Comparison of ENCODE assay signal across 15 mouse cellular contexts in the genomic region with DNA sequence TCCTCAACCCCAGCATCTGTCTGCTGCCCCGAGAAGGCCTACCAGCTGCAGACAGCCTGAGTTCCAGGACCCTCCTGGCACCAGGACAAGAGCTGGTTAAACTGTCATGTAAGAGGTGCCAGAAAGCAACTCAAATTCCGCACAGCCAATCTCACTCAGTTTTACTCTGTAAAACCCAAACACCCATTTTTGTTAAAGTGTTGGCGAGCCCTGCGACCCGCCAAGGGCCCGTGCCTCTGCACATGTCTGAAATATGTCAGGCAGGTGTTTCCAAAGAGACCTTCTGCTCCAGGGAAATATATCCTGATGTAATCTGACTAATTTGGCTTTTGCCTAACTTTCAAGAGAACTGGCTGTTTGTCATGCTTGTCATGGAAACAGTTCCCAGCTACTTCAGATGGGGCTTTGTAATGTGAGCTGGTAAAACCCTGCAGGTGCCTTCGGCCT. TPM values are rescaled to one million over a fixed set of nuclear protein-coding genes. Genes with fewer than 3 reads are reported as not detected.
DNase-seq lines count a peak whose midpoint lies in the region; ATAC-seq and TF ChIP-seq lines count a peak whose summit lies in the region.
"Had no signal": no experiment of that assay in that cellular context is flagged by ENCODE, and none has a peak within 500 bp of the region (broad histone marks: within the 10 kb centered on the region; RNA-seq: fewer than 3 reads in every experiment).

No protein-coding gene starts in this region.

- no peaks in the 10 kb centered on the region for H3K9me3 ChIP-seq in midbrain, postnatal 0 days (ENCODE audit: low read length)
- H3K9me3 ChIP-seq in midbrain, embryonic 13.5 days = no peaks in the 10 kb centered on the region
- H3K9me3 ChIP-seq in limb, embryonic 15.5 days = no peaks in the 10 kb centered on the region
- H3K9me3 ChIP-seq: heart, embryonic 12.5 days had no signal

- peak; percentile 55 for DNase-seq in heart, adult 11 months
- DNase-seq in heart, postnatal 10 days = no peak
- DNase-seq in midbrain, postnatal 0 days (ENCODE audit: low spot score) = peak; percentile 58
- DNase-seq in forelimb bud, embryonic 11.5 days (ENCODE audit: low read depth, low spot score) = peak; percentile 78
- no peak for DNase-seq in urinary bladder, adult 2 months (ENCODE audit: low spot score)
- no peak for DNase-seq in kidney, postnatal 25 days
- DNase-seq: adrenal gland, adult 8-10 months; B cell, adult 2 months; cerebellum, adult 8-10 months; kidney, adult 2 months had no signal

- intact Hi-C loops in heart, postnatal 10 days (cut with DNase I) = no loop called here

- no peak for TF ChIP-seq CTCF in midbrain, postnatal 0 days (IDR thresholded peaks at IDR 0.05)

- WGBS in midbrain, postnatal 0 days = 56% methylated on average over 7 of the region's 7 CpGs
- 73% methylated on average over 7 of the region's 7 CpGs for WGBS in midbrain, embryonic 13.5 days
- WGBS in limb, embryonic 15.5 days = 14% methylated on average over 7 of the region's 7 CpGs

- H3K9ac ChIP-seq in midbrain, postnatal 0 days (replicated peaks; ENCODE audit: low read length, poor library complexity, severe bottlenecking) = no peak overlapping the region
- no peak overlapping the region for H3K9ac ChIP-seq in midbrain, embryonic 13.5 days (replicated peaks)
- no peak overlapping the region for H3K9ac ChIP-seq in limb, embryonic 15.5 days
- H3K9ac ChIP-seq: heart, embryonic 12.5 days had no signal

- no peak for ATAC-seq in midbrain, postnatal 0 days (ENCODE audit: low FRiP score)
- no peak for ATAC-seq in midbrain, embryonic 13.5 days
- 0 out of 2 replicates have a peak, but pooled peaks have one; percentile 16 for ATAC-seq in limb, embryonic 15.5 days (ENCODE audit: insufficient number of reproducible peaks, low FRiP score, low TSS enrichment, low read depth)
- ATAC-seq: Patski had no signal

- no peak overlapping the region for H3K4me3 ChIP-seq in midbrain, postnatal 0 days (ENCODE audit: low read depth, low read length)
- no peak overlapping the region for H3K4me3 ChIP-seq in midbrain, embryonic 13.5 days (replicated peaks)
- no peak overlapping the region for H3K4me3 ChIP-seq in limb, embryonic 15.5 days
- H3K4me3 ChIP-seq: heart, embryonic 12.5 days had no signal

- H3K27ac ChIP-seq in midbrain, postnatal 0 days (ENCODE audit: low read depth, low read length) = no peak overlapping the region
- no peak overlapping the region for H3K27ac ChIP-seq in midbrain, embryonic 13.5 days
- H3K27ac ChIP-seq in limb, embryonic 15.5 days = no peak overlapping the region

- no peak overlapping the region for H3K4me2 ChIP-seq in midbrain, postnatal 0 days (ENCODE audit: low read depth, low read length, poor library complexity, severe bottlenecking)
- no peak overlapping the region for H3K4me2 ChIP-seq in midbrain, embryonic 13.5 days (replicated peaks)
- H3K4me2 ChIP-seq in limb, embryonic 15.5 days = no peak overlapping the region
- H3K4me2 ChIP-seq: heart, embryonic 12.5 days had no signal

- H3K27me3 ChIP-seq in midbrain, postnatal 0 days (ENCODE audit: insufficient read depth, low read length) = no peaks in the 10 kb centered on the region
- H3K27me3 ChIP-seq in midbrain, embryonic 13.5 days = no peaks in the 10 kb centered on the region
- H3K27me3 ChIP-seq in limb, embryonic 15.5 days = no peaks in the 10 kb centered on the region
- H3K27me3 ChIP-seq: heart, embryonic 12.5 days; Patski had no signal

- H3K36me3 ChIP-seq in midbrain, postnatal 0 days (ENCODE audit: insufficient read depth, low read length) = no peaks in the 10 kb centered on the region
- H3K36me3 ChIP-seq in midbrain, embryonic 13.5 days = no peaks in the 10 kb centered on the region
- no peaks in the 10 kb centered on the region for H3K36me3 ChIP-seq in limb, embryonic 15.5 days
- H3K36me3 ChIP-seq: heart, embryonic 12.5 days had no signal

- no peaks in the 10 kb centered on the region for H3K4me1 ChIP-seq in midbrain, postnatal 0 days (ENCODE audit: insufficient read depth, low read length)
- H3K4me1 ChIP-seq in midbrain, embryonic 13.5 days (replicated peaks) = no peaks in the 10 kb centered on the region
- H3K4me1 ChIP-seq in limb, embryonic 15.5 days = peaks cover 31% of the 10 kb centered on the region
- H3K4me1 ChIP-seq: heart, embryonic 12.5 days had no signal

RNA-seq across cellular contexts. Expression of gene Smim23, which starts 23.5 kb away (rescaled TPM):
- not detected for total RNA-seq in heart, postnatal 10 days (2021)
- total RNA-seq in midbrain, postnatal 0 days (2014; rRNA removed) = not detected in 2 replicates
- polyA plus RNA-seq in midbrain, postnatal 0 days (2015; fragmentation: Nextera tagmentation; extraction: Ambion mirVana) = not detected in 2 replicates
- not detected in 2 replicates for polyA plus RNA-seq in midbrain, embryonic 13.5 days (2015; fragmentation: Nextera tagmentation; extraction: Ambion mirVana)
- not detected in 2 replicates for polyA plus RNA-seq in limb, embryonic 15.5 days (2015; fragmentation: Nextera tagmentation; extraction: Ambion mirVana)
- not detected in 2 replicates for polyA plus RNA-seq in urinary bladder, adult 2 months (2012; rRNA removed)
- total RNA-seq: adrenal gland, adult 8-10 months had no signal
- polyA plus RNA-seq: heart, embryonic 12.5 days; kidney, adult 2 months; lung, embryonic 16.5 days; Patski had no signal

Comparison
In these comparisons a context has a peak if more than half of its experiments do, and no peak if none do; other contexts are left out.
1. DNase-seq: peak in heart, adult 11 months (single experiment), midbrain, postnatal 0 days (single experiment) and forelimb bud, embryonic 11.5 days (single experiment); none in heart, postnatal 10 days (0 of 2), urinary bladder, adult 2 months (single experiment) and kidney, postnatal 25 days (0 of 2).